Mouse (Mus musculus): ENCODE measurements around the gene Rufy2. TPM values are rescaled to one million over a fixed set of nuclear protein-coding genes. Genes with fewer than 3 reads are reported as not detected.
"Not testable (repeated sequence)": the region's sequence is repeated elsewhere in the genome, so short reads cannot be mapped to it uniquely, and the experiment has no call there.

Gene Rufy2
- total and polyA plus RNA-seq, 2 experiments, result 0.78 to 3.8 TPM

- H3K4me1 ChIP-seq (ENCODE audit: control insufficient read depth, insufficient read depth, low read length), result peaks cover 10% of the 10 kb centered on the region; the same call in 1 of the 2 replicates
- H3K9ac ChIP-seq (ENCODE audit: low read depth, low read length), result no peak overlapping the region
- H3K79me2 ChIP-seq (ENCODE audit: control insufficient read depth, insufficient read depth, low read length), result no peaks in the 10 kb centered on the region
- WGBS, result 79% methylated on average over 6 of the region's 6 CpGs
- H3K27ac ChIP-seq (replicated peaks; ENCODE audit: insufficient read depth, low read depth, low read length), result no peak overlapping the region
- no peak for DNase-seq (ENCODE audit: extremely low read depth, low read depth, low spot score)
- H3K27me3 ChIP-seq (ENCODE audit: control insufficient read depth, insufficient read depth, low read length), result no peaks in the 10 kb centered on the region
- no peak overlapping the region for H3K4me3 ChIP-seq (ENCODE audit: insufficient read depth, low read depth, low read length)
- TF ChIP-seq POLR2A (IDR thresholded peaks at IDR 0.05; ENCODE audit: extremely low read depth, insufficient read depth, low read length) (no peak), CTCF (IDR thresholded peaks at IDR 0.05; ENCODE audit: low read depth, low read length) (no peak)
- peaks cover 52% of the 10 kb centered on the region for H3K36me3 ChIP-seq (ENCODE audit: control insufficient read depth, insufficient read depth, low read length)
Measured at GRCm38 (mm10) chr10:63053007-63053406, 73.0 kb downstream of the Rufy2 start.

GRCm38 (mm10) chr10:63054071-63054470 is 74.0 kb downstream of the Rufy2 start:
- WGBS, result 90% methylated on average over 6 of the region's 6 CpGs
- not testable (repeated sequence) for H3K9ac ChIP-seq (ENCODE audit: low read depth, low read length); H3K27ac ChIP-seq (replicated peaks; ENCODE audit: insufficient read depth, low read depth, low read length); H3K4me3 ChIP-seq (ENCODE audit: insufficient read depth, low read depth, low read length); H3K79me2 ChIP-seq (ENCODE audit: control insufficient read depth, insufficient read depth, low read length); H3K27me3 ChIP-seq (ENCODE audit: control insufficient read depth, insufficient read depth, low read length); DNase-seq (ENCODE audit: extremely low read depth, low read depth, low spot score)
- H3K4me1 ChIP-seq (ENCODE audit: control insufficient read depth, insufficient read depth, low read length), result peaks cover 10% of the 10 kb centered on the region; the same call in 1 of the 2 replicates
- H3K36me3 ChIP-seq (ENCODE audit: control insufficient read depth, insufficient read depth, low read length), result peaks cover 52% of the 10 kb centered on the region

- TF ChIP-seq POLR2A (IDR thresholded peaks at IDR 0.05; ENCODE audit: extremely low read depth, insufficient read depth, low read length), result no peak
- TF ChIP-seq CTCF (IDR thresholded peaks at IDR 0.05; ENCODE audit: low read depth, low read length), result peak; percentile 46; the same call in 1 of the 2 replicates
- no peak for DNase-seq (ENCODE audit: extremely low read depth, low read depth, low spot score)
- Histone ChIP-seq H3K9ac (ENCODE audit: low read depth, low read length) (no peak overlapping the region), H3K27ac (replicated peaks; ENCODE audit: insufficient read depth, low read depth, low read length) (no peak overlapping the region), H3K36me3 (ENCODE audit: control insufficient read depth, insufficient read depth, low read length) (peaks cover 48% of the 10 kb centered on the region), H3K27me3 (ENCODE audit: control insufficient read depth, insufficient read depth, low read length) (no peaks in the 10 kb centered on the region), H3K79me2 (ENCODE audit: control insufficient read depth, insufficient read depth, low read length) (no peaks in the 10 kb centered on the region), H3K4me1 (ENCODE audit: control insufficient read depth, insufficient read depth, low read length) (peaks cover 10% of the 10 kb centered on the region; the same call in 1 of the 2 replicates), H3K4me3 (ENCODE audit: insufficient read depth, low read depth, low read length) (no peak overlapping the region)
- WGBS, result 81% methylated on average over 2 of the region's 2 CpGs
Measured at GRCm38 (mm10) chr10:63054586-63054985, 74.6 kb downstream of the Rufy2 start.

- Histone ChIP-seq H3K79me2 (ENCODE audit: control insufficient read depth, insufficient read depth, low read length) (no peaks in the 10 kb centered on the region), H3K9ac (ENCODE audit: low read depth, low read length) (no peak overlapping the region), H3K4me1 (ENCODE audit: control insufficient read depth, insufficient read depth, low read length) (peaks cover 7% of the 10 kb centered on the region; the same call in 1 of the 2 replicates), H3K36me3 (ENCODE audit: control insufficient read depth, insufficient read depth, low read length) (peaks cover 41% of the 10 kb centered on the region), H3K27ac (replicated peaks; ENCODE audit: insufficient read depth, low read depth, low read length) (no peak overlapping the region), H3K4me3 (ENCODE audit: insufficient read depth, low read depth, low read length) (no peak overlapping the region), H3K27me3 (ENCODE audit: control insufficient read depth, insufficient read depth, low read length) (no peaks in the 10 kb centered on the region)
- TF ChIP-seq CTCF (IDR thresholded peaks at IDR 0.05; ENCODE audit: low read depth, low read length) (no peak), POLR2A (IDR thresholded peaks at IDR 0.05; ENCODE audit: extremely low read depth, insufficient read depth, low read length) (no peak)
- 61% methylated on average over 24 of the region's 24 CpGs for WGBS
- peak; percentile 71 for DNase-seq (ENCODE audit: extremely low read depth, low read depth, low spot score)
Measured at GRCm38 (mm10) chr10:63056966-63057750, 77.1 kb downstream of the Rufy2 start.

GRCm38 (mm10) chr10:63059862-63060261 is 79.8 kb downstream of the Rufy2 start, which contains the start of gene Pbld1:
Pbld1 (plus strand) TSS chr10:63060162.
- TF ChIP-seq CTCF (IDR thresholded peaks at IDR 0.05; ENCODE audit: low read depth, low read length) (no peak), POLR2A (IDR thresholded peaks at IDR 0.05; ENCODE audit: extremely low read depth, insufficient read depth, low read length) (no peak)
- peak within 1 kb of the TSS; percentile 86 for H3K27ac ChIP-seq (replicated peaks; ENCODE audit: insufficient read depth, low read depth, low read length)
- H3K4me3 ChIP-seq (ENCODE audit: insufficient read depth, low read depth, low read length), result no peak within 1 kb of the TSS; the same call in 1 of the 2 replicates
- peaks cover 5% of the 10 kb centered on the region; the same call in 1 of the 2 replicates for H3K79me2 ChIP-seq (ENCODE audit: control insufficient read depth, insufficient read depth, low read length)
- H3K4me1 ChIP-seq (ENCODE audit: control insufficient read depth, insufficient read depth, low read length), result peaks cover 10% of the 10 kb centered on the region
- H3K9ac ChIP-seq (ENCODE audit: low read depth, low read length), result peak within 1 kb of the TSS; percentile 49
- H3K36me3 ChIP-seq (ENCODE audit: control insufficient read depth, insufficient read depth, low read length), result peaks cover 24% of the 10 kb centered on the region
- no peak for DNase-seq (ENCODE audit: extremely low read depth, low read depth, low spot score)
- H3K27me3 ChIP-seq (ENCODE audit: control insufficient read depth, insufficient read depth, low read length), result no peaks in the 10 kb centered on the region
- WGBS, result 44% methylated on average over 2 of the region's 2 CpGs

- peak overlapping the region; percentile 86 for H3K27ac ChIP-seq (replicated peaks; ENCODE audit: insufficient read depth, low read depth, low read length)
- H3K36me3 ChIP-seq (ENCODE audit: control insufficient read depth, insufficient read depth, low read length), result peaks cover 20% of the 10 kb centered on the region
- H3K79me2 ChIP-seq (ENCODE audit: control insufficient read depth, insufficient read depth, low read length), result peaks cover 5% of the 10 kb centered on the region; the same call in 1 of the 2 replicates
- H3K27me3 ChIP-seq (ENCODE audit: control insufficient read depth, insufficient read depth, low read length), result no peaks in the 10 kb centered on the region
- peaks cover 12% of the 10 kb centered on the region for H3K4me1 ChIP-seq (ENCODE audit: control insufficient read depth, insufficient read depth, low read length)
- WGBS, result 11% methylated on average over 11 of the region's 11 CpGs
- DNase-seq (ENCODE audit: extremely low read depth, low read depth, low spot score), result peak; percentile 97
- H3K9ac ChIP-seq (ENCODE audit: low read depth, low read length), result peak overlapping the region; percentile 49
- no peak for TF ChIP-seq POLR2A (IDR thresholded peaks at IDR 0.05; ENCODE audit: extremely low read depth, insufficient read depth, low read length)
- 0 out of 2 replicates have a peak, but pooled peaks have one; percentile 20 for TF ChIP-seq CTCF (IDR thresholded peaks at IDR 0.05; ENCODE audit: low read depth, low read length)
- H3K4me3 ChIP-seq (ENCODE audit: insufficient read depth, low read depth, low read length), result no peak overlapping the region; the same call in 1 of the 2 replicates
Measured at GRCm38 (mm10) chr10:63060406-63060805, 80.4 kb downstream of the Rufy2 start.
